Mouse (Mus musculus) heart, postnatal 14 days (tissue): ENCODE measurements around the gene Gpr183. TPM values are rescaled to one million over a fixed set of nuclear protein-coding genes. Genes with fewer than 3 reads are reported as not detected.

Experiments used
- DNase-seq, 2 experiments: peaks; one replicate each; pipeline ENCODE4 v3.0.0; 2021 to 2022
- intact Hi-C: fragments of 180-260 bp; cut with DNase I; formaldehyde crosslinking; loops from one replicate; pipeline ENCODE4 v1.15.1; 2025
- long read RNA-seq, 2 experiments: library from polyadenylated mRNA; stranded (forward); transcript quantifications; one replicate each; pipeline ENCODE4 v2.0.0; 2021
- total RNA-seq, 2 experiments: library from RNA; stranded (reverse); gene quantifications; 2 replicates each; pipeline ENCODE4 v1.2.3; 2021

Gpr183 gene
- under 1 TPM; 0.54 to 0.67 TPM for total RNA-seq
- long read RNA-seq, experiment 1, partial matches to known transcripts, result 0 of 2 reads
- long read RNA-seq, experiment 1, other reads (novel, unspliced or antisense), result 0 of 2 reads
- long read RNA-seq, experiment 2, partial matches to known transcripts, result 0 of 1 reads
- long read RNA-seq, experiment 2, other reads (novel, unspliced or antisense), result 1 of 1 reads

DNA sequence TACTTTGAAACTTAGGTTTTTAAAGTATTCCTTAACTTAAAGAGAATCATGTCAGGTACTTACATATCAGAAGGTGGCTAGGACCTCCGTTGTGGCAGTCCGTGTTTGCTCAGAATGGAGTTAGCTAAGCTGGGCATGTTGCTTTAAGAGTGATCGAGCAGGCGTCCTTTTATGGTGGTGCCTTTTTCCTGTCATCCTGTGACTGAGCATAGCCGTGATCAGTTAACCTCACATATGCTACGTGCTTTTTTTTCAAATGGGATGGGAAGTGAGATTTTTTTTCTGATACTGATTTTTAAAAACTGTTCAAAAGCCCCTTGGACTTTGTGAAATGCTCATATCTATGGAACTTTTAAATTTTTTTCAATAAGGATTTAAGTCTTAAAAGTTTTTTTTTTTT, at the start of gene Gpr183:
Gpr183 (minus strand) TSS at position 206 of the 400 bp plus-strand sequence.
- no peak for DNase-seq
- intact Hi-C loops, result loop anchor here (5.0 kb wide), 1 partner anchor 33 kb away; no protein-coding TSS in a partner anchor

DNA sequence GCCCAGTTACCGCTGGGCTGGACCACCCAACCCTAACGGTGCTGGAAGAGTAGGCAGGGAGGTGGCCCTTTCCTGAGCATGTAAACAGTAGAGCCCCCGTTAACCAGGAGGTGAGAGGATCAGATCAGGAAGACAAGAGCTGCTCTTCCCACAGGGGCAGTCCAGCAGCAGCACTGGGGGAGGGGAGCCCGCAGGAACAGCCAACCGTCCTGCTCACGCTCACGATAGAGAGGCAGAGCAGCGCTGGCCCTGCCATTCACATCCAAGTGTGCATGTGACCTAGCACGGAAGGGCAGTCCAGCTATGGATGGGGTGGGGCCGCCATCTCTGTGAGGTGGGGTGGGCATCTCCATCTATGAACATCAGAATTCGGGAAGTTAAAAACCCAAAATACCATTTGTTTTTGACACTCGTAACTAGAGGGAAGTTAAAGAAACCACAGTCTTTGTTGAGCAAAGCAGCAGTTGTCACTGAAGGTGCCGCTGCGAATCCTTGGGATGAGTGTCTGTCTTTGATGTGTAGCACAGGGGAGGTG, 48.5 kb upstream of the Gpr183 start:
- peak; percentile 27 to 31 for DNase-seq

DNA sequence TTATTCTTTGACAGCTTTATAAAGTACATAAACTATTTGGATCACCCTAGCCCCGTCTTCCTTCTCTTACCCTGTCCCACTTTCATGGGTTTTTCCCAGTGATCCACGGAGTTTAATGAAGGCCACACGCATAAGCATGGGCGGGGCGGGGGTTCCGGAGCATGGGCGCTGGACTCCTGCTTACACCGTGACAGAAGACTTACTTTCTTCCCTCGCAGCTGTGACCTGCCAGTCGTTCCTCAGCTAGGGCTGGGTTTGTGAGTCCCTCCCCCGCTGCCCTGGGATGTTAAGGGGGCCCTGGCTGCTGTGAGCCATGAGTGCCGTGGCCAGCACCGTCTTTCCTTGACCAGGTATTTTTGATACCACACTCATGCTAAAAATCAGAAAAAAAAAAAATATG, 47.8 kb upstream of the Gpr183 start:
- intact Hi-C loops, result no loop called here
- no peak for DNase-seq

More for the DNA sequence above, 48.5 kb upstream of the Gpr183 start:
- intact Hi-C loops, result no loop called here

DNA sequence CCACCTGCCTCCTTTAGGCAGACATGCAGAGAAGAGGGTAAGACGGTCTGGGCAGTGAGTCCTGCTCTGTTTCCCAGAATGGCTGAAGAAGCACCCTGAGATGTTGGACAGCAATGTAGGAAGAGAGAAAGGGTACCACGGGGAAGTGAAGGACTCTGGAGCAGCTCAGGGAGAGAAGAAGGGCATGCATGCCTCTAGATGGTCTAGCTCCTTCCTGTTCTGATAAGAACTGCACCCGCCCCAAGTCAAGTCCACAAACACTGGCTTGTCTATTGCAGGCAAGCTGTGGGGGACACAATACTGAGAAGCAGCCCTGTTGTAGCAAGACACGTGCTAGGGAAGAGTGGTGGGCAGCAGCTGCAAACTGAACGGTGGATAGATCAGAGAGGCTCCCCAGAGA, 47.2 kb upstream of the Gpr183 start:
- intact Hi-C loops, result no loop called here
- DNase-seq, result no peak

DNA sequence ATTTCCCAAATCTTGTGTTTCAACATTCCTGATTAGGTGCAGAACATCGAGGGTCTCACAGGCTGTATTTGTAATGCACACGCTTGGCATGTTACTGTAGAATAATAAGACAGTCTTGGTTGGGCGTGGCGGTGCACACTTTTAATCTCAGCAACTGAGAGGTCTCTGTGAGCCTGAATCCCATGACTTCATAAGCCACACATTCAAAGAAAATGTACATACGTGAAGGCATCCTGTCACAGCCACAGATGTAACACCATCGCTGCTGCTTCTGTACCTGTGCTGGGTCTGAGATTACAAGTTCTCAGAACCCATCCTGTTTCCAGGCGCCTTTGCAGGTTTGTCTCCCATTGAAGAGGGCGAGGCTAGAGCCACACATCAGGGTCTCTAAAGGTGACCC, 46.8 kb upstream of the Gpr183 start:
- intact Hi-C loops, result no loop called here
- DNase-seq, result no peak

DNA sequence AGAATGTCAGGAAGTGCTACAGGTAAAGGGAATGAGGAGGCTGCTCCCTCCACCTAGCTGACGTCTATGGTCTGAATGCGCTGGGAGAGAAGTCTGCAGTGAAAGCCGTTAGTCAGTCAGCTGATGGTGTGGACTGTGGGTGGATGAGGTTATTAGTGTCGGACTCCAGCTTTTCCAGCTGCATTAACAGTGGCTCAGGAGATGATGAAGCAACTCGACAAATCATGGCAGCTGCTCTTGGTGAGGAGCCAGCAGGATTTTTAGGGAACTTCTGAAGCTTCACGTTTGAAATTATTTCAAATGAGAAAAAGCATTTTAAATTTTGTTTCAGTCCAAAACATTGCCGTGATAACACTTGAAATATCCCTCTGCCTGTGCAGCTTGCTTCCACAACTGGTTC, 45.3 kb upstream of the Gpr183 start:
- intact Hi-C loops, result no loop called here

DNA sequence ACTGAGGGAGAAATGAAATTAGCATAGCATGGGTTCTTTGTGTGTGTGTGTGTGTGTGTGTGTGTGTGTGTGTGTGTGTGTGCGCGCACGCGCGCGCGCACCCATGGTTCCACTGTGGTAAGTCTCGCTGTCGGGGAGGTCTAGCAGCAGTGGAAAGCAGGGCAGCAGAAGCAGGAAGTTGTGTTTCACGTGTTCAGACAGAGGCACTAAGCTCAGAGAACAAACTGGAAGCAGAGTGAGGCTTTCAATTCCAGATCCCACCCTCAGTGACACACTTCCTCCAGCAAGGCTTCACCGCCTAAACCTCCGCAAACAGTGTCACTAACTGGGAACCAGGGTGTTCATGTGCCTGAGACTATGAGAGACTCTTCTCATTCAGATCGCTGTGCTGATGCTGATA, 44.5 kb upstream of the Gpr183 start:
- DNase-seq, result peak; percentile 13 to 18

More for the DNA sequence above, 45.3 kb upstream of the Gpr183 start:
- DNase-seq, result peak; percentile 33 to 51

DNA sequence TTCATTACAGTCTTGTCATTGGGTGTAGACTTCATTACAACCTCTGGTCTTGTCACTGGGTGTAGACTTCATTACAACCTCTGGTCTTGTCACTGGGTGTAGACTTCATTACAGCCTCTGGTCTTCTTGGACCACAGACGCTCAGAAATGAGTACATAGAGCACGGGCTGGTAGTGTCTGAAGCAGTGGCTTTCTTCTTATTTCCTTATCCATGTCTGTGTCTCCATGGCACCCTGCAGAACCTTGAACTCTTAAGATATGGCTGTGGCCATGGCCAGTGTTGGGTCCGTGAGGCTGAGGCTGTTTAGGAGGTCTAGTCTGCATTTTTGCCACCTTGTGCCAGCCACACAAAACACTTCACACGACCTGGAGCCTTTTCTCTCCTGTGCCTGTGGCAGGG, 43.3 kb upstream of the Gpr183 start:
- DNase-seq, result no peak
- intact Hi-C loops, result no loop called here

More for the DNA sequence above, 44.5 kb upstream of the Gpr183 start:
- intact Hi-C loops, result no loop called here

DNA sequence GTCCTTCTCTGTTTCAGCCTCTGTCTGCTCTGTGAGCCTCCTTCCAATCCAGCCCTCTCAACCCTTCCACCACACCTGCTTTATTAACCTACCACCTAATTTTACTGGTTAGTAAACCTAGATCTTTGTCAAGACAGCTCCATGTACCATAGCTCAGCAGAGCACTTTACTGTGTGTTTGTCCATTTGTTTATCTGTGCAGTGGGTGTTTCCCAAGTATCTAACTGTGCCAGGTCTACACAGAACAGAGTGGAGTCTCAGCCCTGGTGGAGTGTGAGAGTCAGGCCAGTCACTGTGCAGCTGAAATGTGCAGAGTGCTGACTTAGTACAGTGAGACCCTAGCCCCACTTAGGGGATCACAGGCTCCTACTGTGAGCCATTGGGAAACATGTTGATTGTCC, 38.8 kb upstream of the Gpr183 start:
- DNase-seq, result no peak
- intact Hi-C loops, result no loop called here

DNA sequence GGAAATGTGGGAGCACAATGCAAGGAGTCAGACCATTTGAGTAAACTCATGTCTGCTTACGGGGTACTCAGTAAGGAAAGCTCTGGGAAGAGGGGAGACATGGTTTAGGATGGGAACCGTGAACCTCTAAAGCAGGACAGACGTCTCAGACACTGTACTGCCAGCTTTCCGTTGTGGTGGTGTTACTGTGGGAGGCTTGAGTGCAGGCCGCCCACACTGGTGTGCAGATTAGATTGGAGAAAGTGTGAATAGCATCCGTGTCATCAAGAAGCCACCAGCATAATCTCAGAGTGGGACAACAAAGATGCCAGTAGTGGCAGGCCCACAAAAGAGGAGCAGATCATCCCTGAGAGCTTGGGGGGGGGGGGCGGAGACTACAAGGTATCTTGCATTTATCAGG, 37.2 kb upstream of the Gpr183 start:
- no peak for DNase-seq
- intact Hi-C loops, result no loop called here

DNA sequence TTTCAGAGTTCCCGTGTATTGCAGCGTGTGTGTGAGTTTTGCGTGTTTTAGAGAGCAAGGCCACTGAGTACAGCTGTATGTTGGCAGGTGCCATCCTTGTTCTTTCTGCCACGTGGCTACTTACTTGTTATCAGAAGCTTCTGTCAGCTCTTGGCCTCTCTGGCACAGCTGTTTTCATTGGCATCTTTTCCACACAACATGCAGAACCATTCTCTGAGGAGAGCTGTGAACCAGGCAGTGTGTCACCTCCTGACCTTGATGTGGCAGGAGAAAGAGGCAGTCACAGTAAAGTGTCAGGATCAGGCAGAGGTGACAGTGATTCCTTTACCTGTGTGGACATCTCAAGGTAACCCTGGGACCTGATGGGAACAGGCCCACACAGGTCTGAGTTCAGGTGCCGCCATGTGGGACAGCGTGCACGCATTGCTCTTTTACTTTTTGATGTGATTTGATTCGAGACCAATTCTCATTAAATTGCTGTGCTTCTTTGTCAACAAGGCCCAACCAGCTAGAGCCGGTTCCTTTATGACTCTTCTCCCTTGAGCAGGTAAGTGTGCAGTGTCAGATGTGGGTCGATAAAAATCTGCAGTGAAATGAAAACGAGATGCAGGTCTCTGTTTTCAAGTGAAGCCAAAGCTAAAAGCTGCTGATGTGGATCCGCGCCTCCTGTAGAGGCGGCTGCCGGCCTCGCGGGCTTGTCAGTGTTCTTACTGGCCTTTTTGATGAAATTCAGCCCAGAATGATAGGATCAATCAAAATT, 35.5 kb upstream of the Gpr183 start:
- no peak for DNase-seq
- intact Hi-C loops, result no loop called here

DNA sequence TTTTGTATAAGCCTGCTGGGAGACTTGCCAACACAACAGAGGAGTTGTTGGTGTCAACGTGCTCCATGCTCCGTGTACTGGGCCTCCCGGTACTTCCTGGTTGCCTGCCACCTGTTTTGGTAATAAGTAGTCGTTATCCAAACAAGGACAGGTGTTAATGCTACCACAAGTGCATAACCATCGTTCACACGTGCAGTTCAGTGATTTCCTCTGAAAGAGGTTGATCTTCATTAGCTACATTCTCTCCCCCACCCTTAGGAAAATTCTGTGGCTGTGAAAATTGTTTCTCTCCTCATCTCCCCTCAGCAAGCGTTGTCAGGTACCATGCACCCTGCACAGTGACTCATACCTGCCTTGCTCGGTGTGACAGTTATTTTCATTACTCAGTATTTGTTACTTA, 34.5 kb upstream of the Gpr183 start:
- intact Hi-C loops, result no loop called here

DNA sequence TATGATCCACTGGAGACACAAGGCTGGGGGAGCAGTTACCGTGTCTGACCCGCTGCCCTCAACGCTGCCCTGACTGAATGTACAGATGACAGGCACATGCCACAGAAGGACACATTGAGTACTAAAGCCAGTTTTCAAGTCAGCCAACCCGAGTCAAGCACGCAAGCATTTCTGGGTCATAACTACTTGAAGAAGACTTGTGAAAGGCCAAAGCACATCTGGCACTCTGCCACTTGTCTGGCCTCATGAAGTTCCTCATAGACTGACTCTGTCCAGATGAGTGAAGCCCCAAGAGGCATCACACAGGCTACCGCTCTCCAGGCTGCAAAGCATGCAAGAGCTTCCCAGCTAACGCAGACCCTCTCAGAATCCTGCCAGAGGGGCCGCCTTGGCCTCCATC, 31.8 kb upstream of the Gpr183 start:
- peak; percentile 68 to 71 for DNase-seq
- intact Hi-C loops, result no loop called here

More for the DNA sequence above, 34.5 kb upstream of the Gpr183 start:
- DNase-seq, result no peak

DNA sequence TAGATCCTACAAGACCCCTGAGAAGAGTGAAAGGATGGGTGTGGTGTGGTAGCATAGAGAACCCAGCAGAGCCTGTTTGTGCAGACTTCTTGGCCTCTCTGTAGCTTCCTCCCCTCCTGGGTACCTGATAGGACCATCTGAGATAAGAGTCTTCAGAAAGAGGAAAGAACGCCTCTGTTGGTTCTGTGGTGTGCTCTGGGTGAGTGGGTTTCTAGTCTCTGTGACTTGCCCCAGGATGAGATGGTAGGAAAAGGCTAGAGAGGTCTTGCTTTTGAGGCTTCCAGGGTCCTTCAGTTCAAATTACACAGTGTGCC, 30.5 kb upstream of the Gpr183 start:
- DNase-seq, result no peak
- intact Hi-C loops, result no loop called here

DNA sequence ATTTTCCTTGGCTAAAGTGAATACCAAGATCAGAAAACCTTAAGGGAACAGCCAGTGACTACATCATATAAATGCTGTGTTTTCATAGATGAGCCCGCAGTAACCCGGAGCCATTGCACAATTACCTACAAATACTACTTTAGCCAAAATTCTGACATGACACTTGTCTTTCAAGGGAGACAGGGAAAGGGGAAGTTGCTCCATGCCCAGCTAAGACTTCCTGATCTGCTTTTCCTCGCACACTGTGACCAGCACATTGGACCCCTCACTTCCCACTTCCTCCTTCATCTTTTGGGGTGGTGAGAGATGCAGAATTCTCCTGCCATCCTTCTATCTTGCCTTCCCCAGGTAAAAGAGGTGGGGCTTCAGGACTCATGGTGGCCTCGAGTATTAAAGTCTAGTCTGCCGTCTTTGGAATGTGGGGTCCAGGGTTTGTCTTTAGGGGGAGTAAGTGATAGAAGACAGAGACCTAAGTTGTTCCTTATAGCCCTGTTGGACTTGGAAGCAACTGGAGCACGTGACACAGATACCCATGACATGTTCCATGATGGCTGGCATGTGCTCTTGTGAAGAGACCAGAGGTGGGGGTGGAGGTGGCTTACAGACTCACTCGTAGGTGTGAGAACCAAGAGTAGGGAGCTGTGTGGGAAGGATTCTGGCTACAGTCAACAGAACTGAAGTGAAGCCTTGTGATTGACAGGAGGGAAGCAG, 30.0 kb upstream of the Gpr183 start:
- DNase-seq, result no peak

DNA sequence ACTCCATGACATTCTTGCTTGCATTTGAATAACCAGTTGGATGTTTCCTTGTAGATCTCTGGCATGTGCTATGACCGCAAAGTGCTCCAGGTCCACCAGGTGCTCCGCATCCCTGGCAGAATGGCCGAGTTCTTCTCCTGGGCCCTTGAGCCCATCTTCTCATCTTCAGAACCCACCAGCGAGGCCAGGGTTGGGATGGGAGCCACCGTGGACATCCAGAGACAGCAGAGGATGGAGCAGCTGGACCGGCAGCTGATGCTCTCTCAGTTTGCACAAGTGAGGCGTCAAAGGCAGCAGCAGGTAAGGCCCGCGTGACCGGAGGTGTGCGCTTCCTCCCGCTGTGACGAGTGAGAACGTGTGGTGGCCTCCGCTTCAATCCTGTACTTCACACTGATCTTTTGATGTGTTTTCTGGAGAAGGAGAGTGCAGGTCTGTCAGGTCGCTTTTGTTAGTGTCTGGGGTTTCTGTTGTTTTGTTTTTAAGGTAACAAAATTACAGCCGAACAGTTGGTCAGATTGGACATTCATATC, 29.2 kb upstream of the Gpr183 start:
- no peak for DNase-seq
- intact Hi-C loops, result loop anchor here (5.0 kb wide), 1 partner anchor 63 kb away; no protein-coding TSS in a partner anchor

More for the DNA sequence above, 30.0 kb upstream of the Gpr183 start:
- intact Hi-C loops, result loop anchor here (5.0 kb wide), 1 partner anchor 62 kb away; no protein-coding TSS in a partner anchor

DNA sequence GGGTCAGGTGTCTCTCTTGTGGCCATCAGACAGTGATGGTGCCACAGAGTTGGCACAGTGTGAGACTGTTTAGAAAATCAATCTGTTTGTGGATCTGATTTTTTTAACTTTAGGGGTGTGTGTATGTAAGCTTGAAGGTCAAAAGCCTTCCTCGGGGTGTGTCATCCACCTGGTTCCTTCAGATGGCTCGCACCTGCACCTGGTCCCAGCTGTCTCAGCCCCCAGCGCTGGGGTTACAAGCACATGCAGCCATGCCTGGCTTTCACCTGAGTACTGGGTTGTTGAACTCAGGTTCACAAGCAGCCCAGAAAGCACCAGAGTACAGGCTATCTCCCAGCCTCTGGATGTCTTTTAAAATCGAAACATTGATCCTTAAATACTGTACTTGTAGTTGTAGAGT, 28.6 kb upstream of the Gpr183 start:
- intact Hi-C loops, result loop anchor here (5.0 kb wide), 1 partner anchor 64 kb away; no protein-coding TSS in a partner anchor
- DNase-seq, result no peak

DNA sequence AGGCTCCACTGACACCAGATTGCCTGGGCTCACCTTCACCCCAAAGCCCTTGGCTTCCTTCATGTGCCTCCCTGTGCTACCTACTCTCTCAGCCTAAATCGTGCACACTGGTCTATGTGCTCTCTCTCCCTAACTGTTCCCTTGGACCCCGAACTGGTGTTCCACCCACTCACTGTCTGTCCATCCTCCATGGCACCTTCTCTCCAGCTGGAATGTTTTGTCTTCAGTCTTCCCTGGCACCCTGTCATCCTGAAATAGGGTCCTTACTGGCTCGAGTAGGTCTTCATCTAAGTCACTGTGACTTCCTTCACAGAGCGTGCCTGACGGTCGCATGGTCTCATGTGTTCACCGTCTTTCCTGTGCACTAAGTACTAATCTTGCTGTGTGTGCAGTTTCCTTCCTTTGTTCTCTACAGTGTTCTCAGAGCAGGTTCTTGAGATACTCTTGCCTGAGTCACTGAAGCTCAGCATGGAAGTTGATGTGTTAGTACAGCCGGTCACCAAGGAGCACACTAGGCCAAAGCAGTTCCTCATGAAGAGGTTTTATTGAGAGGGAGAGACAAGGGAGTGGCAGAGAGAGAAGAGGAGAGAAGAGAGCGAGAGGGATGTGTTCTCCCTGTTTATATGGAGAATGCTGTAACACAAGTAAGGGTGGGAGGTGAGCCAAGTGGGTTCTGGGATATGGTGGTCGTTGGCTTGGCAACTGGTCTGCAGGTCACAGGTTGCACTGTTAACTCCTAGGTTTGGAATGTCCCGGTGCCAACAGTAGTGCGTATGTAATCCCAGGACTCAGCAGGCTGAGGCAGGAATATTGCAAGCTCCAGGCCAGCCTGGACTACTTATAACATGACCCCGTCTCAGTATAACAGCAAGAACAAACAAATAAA, 27.6 kb upstream of the Gpr183 start:
- intact Hi-C loops, result loop anchor here (5.0 kb wide), 1 partner anchor 65 kb away; no protein-coding TSS in a partner anchor

DNA sequence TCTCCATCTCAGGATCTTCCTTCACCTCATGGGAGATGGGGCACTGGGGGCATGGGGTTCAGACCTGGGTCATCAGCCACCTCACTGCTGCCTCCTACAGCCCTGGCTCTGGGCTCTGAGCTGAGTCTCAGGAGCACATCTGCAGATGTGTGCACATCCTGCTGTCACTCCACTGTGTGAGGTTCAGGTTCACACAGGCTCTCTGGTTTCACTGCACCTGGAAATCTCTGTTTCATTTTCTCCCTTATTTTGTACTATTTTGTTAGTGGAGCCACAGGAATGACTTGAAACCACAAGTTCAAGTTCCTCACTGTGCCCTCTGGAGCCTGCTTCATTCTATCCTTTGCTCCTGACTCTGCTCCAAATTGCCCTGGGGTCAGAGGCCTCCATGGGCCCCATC, 26.9 kb upstream of the Gpr183 start:
- no peak for DNase-seq
- intact Hi-C loops, result loop anchor here (5.0 kb wide), 1 partner anchor 65 kb away; no protein-coding TSS in a partner anchor

More for the DNA sequence above, 27.6 kb upstream of the Gpr183 start:
- DNase-seq, result no peak

DNA sequence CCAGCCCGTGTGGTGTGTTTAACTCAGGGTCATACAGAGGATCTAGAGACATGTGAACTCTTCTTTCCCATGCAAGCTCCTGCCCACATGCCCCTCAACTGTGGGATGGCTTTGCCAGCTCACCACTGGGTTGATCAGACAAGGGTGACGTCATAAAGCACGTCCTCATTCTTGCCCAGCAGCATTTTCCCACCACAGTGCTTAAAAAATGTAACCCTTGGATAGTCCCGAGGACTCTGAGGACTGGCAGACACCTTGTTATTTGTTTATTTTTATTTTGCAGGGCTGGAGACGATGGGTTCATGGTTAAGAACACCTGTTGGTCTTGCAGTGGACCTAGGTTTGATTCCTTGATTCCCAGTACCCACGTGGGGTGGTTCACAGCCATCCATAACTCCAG, 25.9 kb upstream of the Gpr183 start:
- intact Hi-C loops, result loop anchor here (5.0 kb wide), 1 partner anchor 66 kb away; no protein-coding TSS in a partner anchor
- no peak for DNase-seq
